ENCODE assay signal across 21 mouse cellular contexts in the genomic region with DNA sequence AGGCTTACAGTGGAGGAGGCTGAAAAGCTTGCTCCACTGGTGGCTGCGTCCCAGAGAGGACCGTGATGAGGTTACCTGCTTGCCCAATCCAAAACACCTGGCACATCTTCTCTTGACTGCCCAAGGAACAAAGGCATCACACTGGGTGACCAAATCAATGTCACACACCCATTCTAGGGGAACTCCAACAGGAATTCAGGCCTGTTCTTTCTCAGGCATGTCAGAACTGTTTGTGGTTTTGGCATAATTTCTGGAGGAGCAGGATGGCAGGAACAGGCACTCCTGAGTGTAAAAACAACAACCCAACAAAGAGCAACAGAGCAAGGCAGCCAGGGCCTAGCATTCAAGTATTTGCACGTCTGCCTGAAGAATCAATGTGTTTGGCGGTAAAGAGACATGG. TPM values are rescaled to one million over a fixed set of nuclear protein-coding genes. Genes with fewer than 3 reads are reported as not detected.
DNase-seq lines count a peak whose midpoint lies in the region; ATAC-seq and TF ChIP-seq lines count a peak whose summit lies in the region.
"Had no signal": no experiment of that assay in that cellular context is flagged by ENCODE, and none has a peak within 500 bp of the region (broad histone marks: within the 10 kb centered on the region; RNA-seq: fewer than 3 reads in every experiment).

No protein-coding gene starts in this region.

- no peaks in the 10 kb centered on the region for H3K27me3 ChIP-seq in embryonic facial prominence, embryonic 13.5 days
- no peaks in the 10 kb centered on the region for H3K27me3 ChIP-seq in embryonic facial prominence, embryonic 10.5 days (replicated peaks; ENCODE audit: low read depth, poor library complexity, severe bottlenecking)
- no peaks in the 10 kb centered on the region for H3K27me3 ChIP-seq in lung, postnatal 0 days (replicated peaks; ENCODE audit: insufficient read depth, low read length)
- no peaks in the 10 kb centered on the region for H3K27me3 ChIP-seq in midbrain, embryonic 14.5 days (ENCODE audit: control insufficient read depth, insufficient read depth, low read length)
- H3K27me3 ChIP-seq: CH12.LX; embryonic facial prominence, embryonic 15.5 days; heart, embryonic 13.5 days; hindbrain, embryonic 13.5 days had no signal

- H3K9ac ChIP-seq in embryonic facial prominence, embryonic 13.5 days, result no peak overlapping the region
- no peak overlapping the region for H3K9ac ChIP-seq in lung, postnatal 0 days (replicated peaks; ENCODE audit: low read depth)
- H3K9ac ChIP-seq in midbrain, embryonic 14.5 days (replicated peaks; ENCODE audit: low read length), result no peak overlapping the region
- H3K9ac ChIP-seq: embryonic facial prominence, embryonic 15.5 days; heart, embryonic 13.5 days; hindbrain, embryonic 13.5 days had no signal

- H3K36me3 ChIP-seq in embryonic facial prominence, embryonic 13.5 days, result 0 out of 2 replicates have a peak, but pooled peaks cover 2% of the 10 kb centered on the region
- H3K36me3 ChIP-seq in embryonic facial prominence, embryonic 10.5 days (replicated peaks), result 0 out of 2 replicates have a peak, but pooled peaks cover 3% of the 10 kb centered on the region
- H3K36me3 ChIP-seq in lung, postnatal 0 days (ENCODE audit: insufficient read depth, low read length), result no peaks in the 10 kb centered on the region
- no peaks in the 10 kb centered on the region for H3K36me3 ChIP-seq in midbrain, embryonic 14.5 days (ENCODE audit: control insufficient read depth, insufficient read depth, low read length)
- H3K36me3 ChIP-seq: embryonic facial prominence, embryonic 15.5 days; hindbrain, embryonic 13.5 days had no signal

- no peaks in the 10 kb centered on the region for H3K9me3 ChIP-seq in embryonic facial prominence, embryonic 13.5 days
- no peaks in the 10 kb centered on the region for H3K9me3 ChIP-seq in embryonic facial prominence, embryonic 10.5 days
- no peaks in the 10 kb centered on the region for H3K9me3 ChIP-seq in lung, postnatal 0 days (ENCODE audit: low read length)
- no peaks in the 10 kb centered on the region for H3K9me3 ChIP-seq in midbrain, embryonic 14.5 days (ENCODE audit: control insufficient read depth, low read length)
- H3K9me3 ChIP-seq: embryonic facial prominence, embryonic 15.5 days; heart, embryonic 13.5 days; hindbrain, embryonic 13.5 days had no signal

- H3K4me2 ChIP-seq in embryonic facial prominence, embryonic 13.5 days, result no peak overlapping the region
- no peak overlapping the region for H3K4me2 ChIP-seq in lung, postnatal 0 days (replicated peaks; ENCODE audit: low read depth, low read length)
- H3K4me2 ChIP-seq in midbrain, embryonic 14.5 days (ENCODE audit: low read length), result no peak overlapping the region
- H3K4me2 ChIP-seq: embryonic facial prominence, embryonic 15.5 days; heart, embryonic 13.5 days; hindbrain, embryonic 13.5 days had no signal

- H3K27ac ChIP-seq in embryonic facial prominence, embryonic 13.5 days, result peak overlapping the region; percentile 39; the same call in 1 of the 2 replicates
- no peak overlapping the region for H3K27ac ChIP-seq in embryonic facial prominence, embryonic 10.5 days (replicated peaks)
- H3K27ac ChIP-seq in lung, postnatal 0 days (ENCODE audit: low read length), result no peak overlapping the region
- H3K27ac ChIP-seq in midbrain, embryonic 14.5 days (replicated peaks; ENCODE audit: low read depth, low read length), result no peak overlapping the region
- H3K27ac ChIP-seq: embryonic facial prominence, embryonic 15.5 days; heart, embryonic 13.5 days; hindbrain, embryonic 13.5 days; hindbrain, postnatal 0 days had no signal

- H3K4me1 ChIP-seq in embryonic facial prominence, embryonic 13.5 days, result peaks cover 17% of the 10 kb centered on the region
- peaks cover 15% of the 10 kb centered on the region for H3K4me1 ChIP-seq in embryonic facial prominence, embryonic 10.5 days
- no peaks in the 10 kb centered on the region for H3K4me1 ChIP-seq in lung, postnatal 0 days (ENCODE audit: insufficient read depth, low read depth, low read length)
- no peaks in the 10 kb centered on the region for H3K4me1 ChIP-seq in midbrain, embryonic 14.5 days (ENCODE audit: control insufficient read depth, insufficient read depth, low read length)
- H3K4me1 ChIP-seq: embryonic facial prominence, embryonic 15.5 days; hindbrain, embryonic 13.5 days had no signal

- WGBS in embryonic facial prominence, embryonic 13.5 days, result 65% methylated on average over 4 of the region's 4 CpGs
- WGBS in embryonic facial prominence, embryonic 10.5 days, result 89% methylated on average over 4 of the region's 4 CpGs
- 90% methylated on average over 4 of the region's 4 CpGs for WGBS in lung, postnatal 0 days
- 91% methylated on average over 4 of the region's 4 CpGs for WGBS in midbrain, embryonic 14.5 days

- no peak for ATAC-seq in embryonic facial prominence, embryonic 13.5 days (ENCODE audit: insufficient number of reproducible peaks, insufficient read depth, low FRiP score, low TSS enrichment, low read depth)
- ATAC-seq in lung, postnatal 0 days, result peak; percentile 4; the same call in 1 of the 2 replicates
- no peak for ATAC-seq in midbrain, embryonic 14.5 days (ENCODE audit: low FRiP score, low TSS enrichment)
- ATAC-seq: forebrain, embryonic 14.5 days; hindbrain, postnatal 0 days had no signal

- TF ChIP-seq CTCF in lung, postnatal 0 days (IDR thresholded peaks at IDR 0.05), result no peak

- DNase-seq in embryonic facial prominence, embryonic 10.5 days (ENCODE audit: low spot score), result no peak
- no peak for DNase-seq in lung, postnatal 0 days (ENCODE audit: low spot score)
- DNase-seq in lung, postnatal 36 days, result no peak
- peak; percentile 97 for DNase-seq in fat pad, adult 2 months (ENCODE audit: extremely low read depth, low read depth, low spot score)
- no peak for DNase-seq in urinary bladder, adult 18-20 months (ENCODE audit: low spot score in 2 of 2)
- no peak for DNase-seq in midbrain, embryonic 14.5 days
- DNase-seq: adrenal gland, postnatal 10 days; cerebellum, adult 11-12 months; cerebellum, adult 9-10 months; cerebellum, postnatal 25 days; gastrocnemius, postnatal 10 days; heart, postnatal 14 days; kidney, adult 11 months had no signal

- no peak overlapping the region for H3K4me3 ChIP-seq in embryonic facial prominence, embryonic 13.5 days
- no peak overlapping the region for H3K4me3 ChIP-seq in embryonic facial prominence, embryonic 10.5 days
- H3K4me3 ChIP-seq in lung, postnatal 0 days (ENCODE audit: low read depth, low read length), result no peak overlapping the region
- H3K4me3 ChIP-seq in midbrain, embryonic 14.5 days (replicated peaks; ENCODE audit: low read depth, low read length), result no peak overlapping the region
- H3K4me3 ChIP-seq: embryonic facial prominence, embryonic 15.5 days; erythroblast, embryonic 14.5 days; heart, embryonic 13.5 days; hindbrain, embryonic 13.5 days had no signal

- no peak for TF ChIP-seq EP300 in lung, postnatal 0 days (IDR thresholded peaks at IDR 0.05)

RNA-seq across cellular contexts. Expression of a gene that starts 59.2 kb away (rescaled TPM):
- polyA plus RNA-seq in embryonic facial prominence, embryonic 13.5 days (2015; fragmentation: Nextera tagmentation; extraction: Ambion mirVana), result 30.1 and 31.5 TPM in 2 replicates
- 25.5 and 26.1 TPM in 2 replicates for polyA plus RNA-seq in embryonic facial prominence, embryonic 10.5 days (2016; fragmentation: Nextera tagmentation; extraction: Ambion mirVana)
- polyA plus RNA-seq in lung, postnatal 0 days (2015; fragmentation: Nextera tagmentation; extraction: Ambion mirVana), result 14.9 and 15.9 TPM in 2 replicates
- 2.2 and 3.0 TPM in 2 replicates for polyA plus RNA-seq in midbrain, embryonic 14.5 days (2014; fragmentation: Nextera tagmentation; extraction: Ambion mirVana)
